Mouse (Mus musculus) heart, postnatal 0 days (tissue): ENCODE measurements around the gene Timp1. TPM values are rescaled to one million over a fixed set of nuclear protein-coding genes. Genes with fewer than 3 reads are reported as not detected.
A peak's percentile ranks its signal among the peaks of the same experiment; 100 is the strongest.

Experiments
- ATAC-seq: fragments of 200-750 bp; cut with Nextera tagmentation; 2 replicates; pipeline ENCODE4 v1.8.0; 2017; ENCODE audit warnings: low read depth, moderate number of reproducible peaks, moderate library complexity; ENCODE audit not compliant: insufficient read depth
- DNase-seq: peaks from one replicate; pipeline ENCODE4 v3.0.0-alpha.2; 2016; ENCODE audit warnings: low spot score
- H3K27ac ChIP-seq: fragments of 300-500 bp; sonication (generic); 2 replicates; pipeline ENCODE4 v1.5.1; 2014; ENCODE audit warnings: low read depth, mild to moderate bottlenecking
- H3K27me3 ChIP-seq: fragments of 300-500 bp; sonication (generic); 2 replicates; pipeline ENCODE4 v1.6.1; 2014; ENCODE audit warnings: low read length, mixed read lengths; ENCODE audit not compliant: control insufficient read depth, insufficient read depth
- H3K36me3 ChIP-seq: fragments of 300-500 bp; sonication (generic); replicated peaks from 2 replicates; pipeline ENCODE4 v1.6.1; 2014; ENCODE audit warnings: low read length, mixed read lengths; ENCODE audit not compliant: control insufficient read depth, insufficient read depth
- H3K4me1 ChIP-seq: fragments of 300-500 bp; sonication (generic); 2 replicates; pipeline ENCODE4 v1.6.1; 2014; ENCODE audit warnings: antibody characterized with exemption; ENCODE audit not compliant: control insufficient read depth, insufficient read depth
- H3K4me2 ChIP-seq: fragments of 300-500 bp; sonication (generic); 2 replicates; pipeline ENCODE4 v1.6.1; 2014; ENCODE audit warnings: low read depth, mild to moderate bottlenecking, low read length, moderate library complexity
- H3K4me3 ChIP-seq: fragments of 300-500 bp; sonication (generic); 2 replicates; pipeline ENCODE4 v1.5.1; 2014; ENCODE audit warnings: low read depth, low read length
- H3K9ac ChIP-seq: fragments of 300-500 bp; sonication (generic); replicated peaks from 2 replicates; pipeline ENCODE4 v1.6.1; 2014; ENCODE audit warnings: low read depth, low read length, mixed read lengths
- H3K9me3 ChIP-seq: fragments of 300-500 bp; sonication (generic); replicated peaks from 2 replicates; pipeline ENCODE4 v1.6.1; 2016; ENCODE audit warnings: low read length; ENCODE audit not compliant: control insufficient read depth
- CTCF ChIP-seq: IDR thresholded peaks from 2 replicates; pipeline ENCODE4 v1.5.1; 2016; ENCODE audit warnings: antibody characterized with exemption, control low read depth, low read depth
- EP300 ChIP-seq: IDR thresholded peaks from 2 replicates; pipeline ENCODE4 v1.6.1; 2016; ENCODE audit warnings: antibody characterized with exemption, low read depth
- WGBS: fragments of 180-500 bp; shearing (Covaris S2); extraction: QIAGEN DNeasy Blood & Tissue Kit; methylation state at CpG from one replicate; pipeline ENCODE4 v1.1.7; 2014; 5-methylcytosine and 5-hydroxymethylcytosine counted together
- polyA plus RNA-seq: library from polyadenylated mRNA; unstranded; fragments of >200 nt; fragmentation: Nextera tagmentation; extraction: Ambion mirVana; gene quantifications from 2 replicates; pipeline ENCODE4 v1.2.1, GENCODE M21; 2015
- total RNA-seq: library from RNA; depleted of rRNA; stranded (reverse); fragments of >200 nt; gene quantifications from 2 replicates; pipeline ENCODE4 v1.2.3, GENCODE M21; 2014; ENCODE audit warnings: low replicate concordance; rRNA removed

The Timp1 gene
- total RNA-seq: 25.3 and 36.8 TPM in 2 replicates
- 29.9 and 30.8 TPM in 2 replicates for polyA plus RNA-seq

- Histone ChIP-seq H3K4me1 (no peaks in the 10 kb centered on the region), H3K9ac (peak within 1 kb of the TSS; percentile 26), H3K36me3 (no peaks in the 10 kb centered on the region), H3K27ac (no peak within 1 kb of the TSS), H3K9me3 (no peaks in the 10 kb centered on the region), H3K4me2 (peak within 1 kb of the TSS; percentile 59), H3K27me3 (no peaks in the 10 kb centered on the region), H3K4me3 (peak within 1 kb of the TSS; percentile 43)
- DNase-seq: peak; percentile 54
- 13% methylated on average over 18 of the region's 18 CpGs for WGBS
- TF ChIP-seq EP300 (no peak), CTCF (no peak)
- ATAC-seq: peak; percentile 92
These were observed at the start of gene Timp1 for GRCm38 (mm10) chrX:20869962-20870513. Gene Timp1 (plus strand): TSS chrX:20870166.

GRCm38 (mm10) chrX:20828934-20829333 is 41.0 kb upstream of the Timp1 start:
- H3K9ac ChIP-seq: no peak overlapping the region
- no peak overlapping the region for H3K4me3 ChIP-seq
- H3K9me3 ChIP-seq: no peaks in the 10 kb centered on the region
- no peaks in the 10 kb centered on the region for H3K4me1 ChIP-seq
- no peaks in the 10 kb centered on the region for H3K27me3 ChIP-seq
- DNase-seq (peak; percentile 44), ATAC-seq (peak; percentile 93)
- no peaks in the 10 kb centered on the region for H3K36me3 ChIP-seq
- no peak for TF ChIP-seq EP300
- TF ChIP-seq CTCF: peak; percentile 39
- H3K27ac ChIP-seq: no peak overlapping the region
- WGBS: 19% methylated on average over 5 of the region's 5 CpGs
- H3K4me2 ChIP-seq: 0 out of 2 replicates have a peak overlapping the region, but pooled peaks have one; percentile 15

GRCm38 (mm10) chrX:20847232-20847631 is 22.7 kb upstream of the Timp1 start:
- Histone ChIP-seq H3K4me2 (no peak overlapping the region), H3K4me1 (0 out of 2 replicates have a peak, but pooled peaks cover 4% of the 10 kb centered on the region), H3K4me3 (no peak overlapping the region), H3K27ac (no peak overlapping the region), H3K27me3 (no peaks in the 10 kb centered on the region), H3K9ac (no peak overlapping the region), H3K36me3 (peaks cover 4% of the 10 kb centered on the region; the same call in 1 of the 2 replicates), H3K9me3 (no peaks in the 10 kb centered on the region)
- no peak for DNase-seq
- no peak for TF ChIP-seq CTCF
- TF ChIP-seq EP300: no peak
- no peak for ATAC-seq
- WGBS: 67% methylated on average over 3 of the region's 3 CpGs

GRCm38 (mm10) chrX:20847816-20848215 is 22.1 kb upstream of the Timp1 start:
- 19% methylated on average over 2 of the region's 2 CpGs for WGBS
- ATAC-seq (no peak), DNase-seq (no peak)
- no peaks in the 10 kb centered on the region for H3K9me3 ChIP-seq
- H3K4me2 ChIP-seq: peak overlapping the region; percentile 53
- no peak for TF ChIP-seq CTCF
- no peak for TF ChIP-seq EP300
- H3K4me1 ChIP-seq: 0 out of 2 replicates have a peak, but pooled peaks cover 4% of the 10 kb centered on the region
- no peaks in the 10 kb centered on the region for H3K27me3 ChIP-seq
- peaks cover 4% of the 10 kb centered on the region; the same call in 1 of the 2 replicates for H3K36me3 ChIP-seq
- H3K4me3 ChIP-seq: peak overlapping the region; percentile 62; the same call in 1 of the 2 replicates
- peak overlapping the region; percentile 48; the same call in 1 of the 2 replicates for H3K27ac ChIP-seq
- H3K9ac ChIP-seq: no peak overlapping the region

GRCm38 (mm10) chrX:20848256-20848984 is 21.5 kb upstream of the Timp1 start:
- Histone ChIP-seq H3K4me2 (peak overlapping the region; percentile 59), H3K4me3 (peak overlapping the region; percentile 62), H3K9ac (peak overlapping the region; percentile 56), H3K9me3 (no peaks in the 10 kb centered on the region), H3K36me3 (peaks cover 8% of the 10 kb centered on the region), H3K27me3 (no peaks in the 10 kb centered on the region), H3K4me1 (0 out of 2 replicates have a peak, but pooled peaks cover 4% of the 10 kb centered on the region), H3K27ac (peak overlapping the region; percentile 64)
- DNase-seq (peak; percentile 85), ATAC-seq (peak; percentile 99)
- 12% methylated on average over 42 of the region's 42 CpGs for WGBS
- TF ChIP-seq CTCF: no peak
- TF ChIP-seq EP300: 0 out of 2 replicates have a peak, but pooled peaks have one; percentile 26
